Mouse (Mus musculus) CH12.LX (cell line): Measurements from ENCODE around the gene Gdf1. TPM values are rescaled to one million over a fixed set of nuclear protein-coding genes. Genes with fewer than 3 reads are reported as not detected.

Source experiments
- DNase-seq: peaks from one replicate; pipeline ENCODE4 v3.0.0-alpha.2; 2013; ENCODE audit errors: extremely low read depth
- H3K27ac ChIP-seq: 2 replicates; pipeline ENCODE4 v1.5.1; 2012; ENCODE audit warnings: low read depth, mild to moderate bottlenecking, control low read depth, moderate library complexity; ENCODE audit not compliant: insufficient read depth
- H3K27me3 ChIP-seq: replicated peaks from 2 replicates; pipeline ENCODE3; 2012; ENCODE audit warnings: inconsistent platforms
- H3K36me3 ChIP-seq, 2 experiments: replicated peaks in 1 of 2; 2 replicates each; pipeline versions ENCODE3 to v1.6.1; 2012; ENCODE audit warnings: inconsistent platforms in 1 of 2, low read length in 1 of 2, mild to moderate bottlenecking in 1 of 2, mixed read lengths in 1 of 2, moderate library complexity in 1 of 2; ENCODE audit not compliant: control insufficient read depth in 1 of 2, insufficient read depth in 1 of 2
- H3K4me1 ChIP-seq, 2 experiments: 2 replicates each; pipeline ENCODE4 v1.6.1; 2012; ENCODE audit warnings: inconsistent platforms in 1 of 2, moderate library complexity in 1 of 2; ENCODE audit not compliant: insufficient read depth in 2 of 2, control insufficient read depth in 1 of 2
- H3K4me2 ChIP-seq: 2 replicates; pipeline ENCODE4 v1.6.1; 2012; ENCODE audit warnings: low read depth, mild to moderate bottlenecking, control low read depth; ENCODE audit not compliant: poor library complexity, insufficient read depth, severe bottlenecking
- H3K4me3 ChIP-seq, 3 experiments: fragments of 150-350 bp in 1 of 3; sonication (generic) in 1 of 3; replicated peaks in 1 of 3; 2 replicates each; pipeline versions ENCODE3 to v1.5.1; 2011 to 2012; ENCODE audit warnings: low read depth in 2 of 3, low read length in 2 of 3, mild to moderate bottlenecking in 2 of 3, moderate library complexity in 2 of 3, control low read depth in 1 of 3, improper control_type of control experiment in 1 of 3, inconsistent platforms in 1 of 3, mixed read lengths in 1 of 3; ENCODE audit not compliant: poor library complexity in 1 of 3
- H3K79me2 ChIP-seq: replicated peaks from 2 replicates; pipeline ENCODE4 v1.6.1; 2012; ENCODE audit warnings: mild to moderate bottlenecking, moderate library complexity; ENCODE audit not compliant: control insufficient read depth, poor library complexity, insufficient read depth, severe bottlenecking; ENCODE audit errors: extremely low read depth
- H3K9ac ChIP-seq: 2 replicates; pipeline ENCODE4 v1.6.1; 2012; ENCODE audit warnings: low read depth, mild to moderate bottlenecking, control low read depth, moderate library complexity; ENCODE audit not compliant: insufficient read depth
- H3K9me3 ChIP-seq: replicated peaks from 2 replicates; pipeline ENCODE3; 2012; ENCODE audit warnings: low read length, inconsistent platforms, mixed read lengths
- BHLHE40 ChIP-seq: IDR thresholded peaks from 2 replicates; pipeline ENCODE4 v1.6.1; 2011; ENCODE audit warnings: mild to moderate bottlenecking, low read depth, low read length, improper control_type of control experiment
- CHD1 ChIP-seq: IDR thresholded peaks from 2 replicates; pipeline ENCODE4 v1.6.1; 2012; ENCODE audit warnings: low read depth, low read length, improper control_type of control experiment, inconsistent platforms
- CTCF ChIP-seq, 2 experiments: IDR thresholded peaks in 1 of 2; conservative IDR thresholded peaks in 1 of 2; 2 replicates each; pipeline ENCODE4 v1.5.1; 2011 to 2012; ENCODE audit warnings: low read depth in 2 of 2, low read length in 2 of 2, improper control_type of control experiment in 1 of 2, inconsistent platforms in 1 of 2, mild to moderate bottlenecking in 1 of 2, moderate library complexity in 1 of 2
- ETS1 ChIP-seq: conservative IDR thresholded peaks from 2 replicates; pipeline ENCODE4 v1.6.1; 2012; ENCODE audit warnings: low read depth, mild to moderate bottlenecking, inconsistent platforms, low read length, improper control_type of control experiment, moderate library complexity
- GABPA ChIP-seq: IDR thresholded peaks from 2 replicates; pipeline ENCODE4 v1.6.1; 2012; ENCODE audit warnings: low read depth, low read length, improper control_type of control experiment, inconsistent platforms; ENCODE audit not compliant: insufficient replicate concordance
- IRF4 ChIP-seq: IDR thresholded peaks from 2 replicates; pipeline ENCODE4 v1.6.1; 2014; ENCODE audit warnings: low read depth, mild to moderate bottlenecking, inconsistent platforms, low read length, improper control_type of control experiment
- MAZ ChIP-seq: IDR thresholded peaks from 2 replicates; pipeline ENCODE4 v1.6.1; 2012; ENCODE audit warnings: low read depth, mild to moderate bottlenecking, inconsistent platforms, low read length, improper control_type of control experiment, moderate library complexity
- MXI1 ChIP-seq: IDR thresholded peaks from 2 replicates; pipeline ENCODE4 v1.6.1; 2011; ENCODE audit warnings: mild to moderate bottlenecking, low read depth, low read length, improper control_type of control experiment
- PAX5 ChIP-seq: IDR thresholded peaks from 2 replicates; pipeline ENCODE4 v1.6.1; 2012; ENCODE audit warnings: low read length, inconsistent platforms, mixed read lengths
- POLR2AphosphoS2 ChIP-seq: IDR thresholded peaks from 2 replicates; pipeline ENCODE4 v1.6.1; 2011; ENCODE audit warnings: low read depth, low read length, improper control_type of control experiment
- RAD21 ChIP-seq: IDR thresholded peaks from 2 replicates; pipeline ENCODE4 v1.6.1; 2011; ENCODE audit warnings: low read depth, mild to moderate bottlenecking, low read length, improper control_type of control experiment, moderate library complexity
- SIN3A ChIP-seq: IDR thresholded peaks from 2 replicates; pipeline ENCODE4 v1.6.1; 2012; ENCODE audit warnings: low read length, improper control_type of control experiment, inconsistent platforms
- SMC3 ChIP-seq: IDR thresholded peaks from 2 replicates; pipeline ENCODE4 v1.6.1; 2011; ENCODE audit warnings: low read depth, low read length, improper control_type of control experiment
- TBP ChIP-seq: conservative IDR thresholded peaks from 2 replicates; pipeline ENCODE4 v1.6.1; 2011; ENCODE audit warnings: low read depth, low read length, improper control_type of control experiment
- TCF12 ChIP-seq: IDR thresholded peaks from 2 replicates; pipeline ENCODE4 v1.6.1; 2014; ENCODE audit warnings: low read depth, mild to moderate bottlenecking, inconsistent platforms, low read length, improper control_type of control experiment
- UBTF ChIP-seq: IDR thresholded peaks from 2 replicates; pipeline ENCODE4 v1.6.1; 2012; ENCODE audit warnings: low read depth, mild to moderate bottlenecking, inconsistent platforms, low read length, improper control_type of control experiment, moderate library complexity
- dilution Hi-C: fragments of 300-500 bp; cut with MboI; formaldehyde crosslinking; loops from 2 replicates; pipeline ENCODE4 v1.14.3; 2020; ENCODE audit warnings: low sequenced_read_pairs; ENCODE audit not compliant: extremely low pct_unique_long_range_greater_than_20kb, extremely low pct_ligation_motif_present
- in situ Hi-C: fragments of 300-500 bp; cut with MboI; formaldehyde crosslinking; loops from 3 replicates; pipeline ENCODE4 v1.14.3; 2019; ENCODE audit warnings: low sequenced_read_pairs, low pct_ligation_motif_present, low pct_unique_long_range_greater_than_20kb, mixed read lengths
- polyA plus RNA-seq: library from polyadenylated mRNA; unstranded; fragments of >175 nt; gene quantifications from 2 replicates; pipeline ENCODE4 v1.2.1, GENCODE M21; 2012; ENCODE audit warnings: low read depth; ENCODE audit not compliant: insufficient read length
- total RNA-seq, 2 experiments: library from RNA; depleted of rRNA; stranded (reverse); fragments of 300-350 nt in 1 of 2; fragments of >200 nt in 1 of 2; gene quantifications; 2 replicates each; pipeline ENCODE4 v1.2.3; 2012 to 2014

Gene Gdf1
- total and polyA plus RNA-seq, 3 experiments = 0.17 TPM; not detected in 2

- in situ Hi-C loops (no loop called here), dilution Hi-C loops (no loop called here)
- H3K36me3 ChIP-seq = peaks cover 72 to 95% of the 10 kb centered on the region in 2 experiments
- TF ChIP-seq MAZ = no peak
- TF ChIP-seq GABPA = no peak
- no peak for TF ChIP-seq MXI1
- TF ChIP-seq BHLHE40 = no peak
- H3K4me1 ChIP-seq = peaks cover 8 to 23% of the 10 kb centered on the region in 2 experiments
- H3K79me2 ChIP-seq = peaks cover 44% of the 10 kb centered on the region
- H3K27ac ChIP-seq = no peak overlapping the region
- H3K4me3 ChIP-seq = no peak overlapping the region
- no peak overlapping the region for H3K9ac ChIP-seq
- no peaks in the 10 kb centered on the region for H3K27me3 ChIP-seq
- H3K4me2 ChIP-seq = no peak overlapping the region
- DNase-seq = no peak
- no peaks in the 10 kb centered on the region for H3K9me3 ChIP-seq
Observed at GRCm38 (mm10) chr8:70343076-70343475, 13.5 kb downstream of the Gdf1 start.

- Histone ChIP-seq H3K36me3 (peaks cover 71 to 95% of the 10 kb centered on the region in 2 experiments), H3K27me3 (no peaks in the 10 kb centered on the region), H3K4me3 (no peak overlapping the region), H3K27ac (no peak overlapping the region), H3K4me2 (no peak overlapping the region), H3K9ac (no peak overlapping the region), H3K79me2 (peaks cover 50% of the 10 kb centered on the region), H3K9me3 (no peaks in the 10 kb centered on the region), H3K4me1 (peaks cover 14 to 29% of the 10 kb centered on the region in 2 experiments)
- TF ChIP-seq BHLHE40 = no peak
- peak in 1 of 2 experiments; percentile 65; a peak in 2 of 4 replicates for TF ChIP-seq CTCF (conservative IDR thresholded peaks at IDR 0.05 in 1 of 2, IDR thresholded peaks at IDR 0.05 in 1 of 2; ENCODE audit: low read depth in 2 of 2, low read length in 2 of 2)
- peak; percentile 55 for TF ChIP-seq RAD21
- no peak for TF ChIP-seq UBTF
- TF ChIP-seq SMC3 = peak; percentile 35; the same call in 1 of the 2 replicates
- TF ChIP-seq MAZ = no peak
- TF ChIP-seq PAX5 = no peak
- in situ Hi-C loops (no loop called here), dilution Hi-C loops (no loop called here)
- peak; percentile 35 for DNase-seq
Observed at GRCm38 (mm10) chr8:70343696-70344095, 14.1 kb downstream of the Gdf1 start.

GRCm38 (mm10) chr8:70344279-70344678 is 14.7 kb downstream of the Gdf1 start:
- dilution Hi-C loops = no loop called here
- no peak overlapping the region for H3K27ac ChIP-seq
- H3K36me3 ChIP-seq = peaks cover 71 to 95% of the 10 kb centered on the region in 2 experiments

More at GRCm38 (mm10) chr8:70344279-70344678, 14.7 kb downstream of the Gdf1 start:
- no peak for DNase-seq
- TF ChIP-seq CTCF (conservative IDR thresholded peaks at IDR 0.05 in 1 of 2, IDR thresholded peaks at IDR 0.05 in 1 of 2; ENCODE audit: low read depth in 2 of 2, low read length in 2 of 2) (no peak), BHLHE40 (no peak), SIN3A (no peak), SMC3 (no peak), POLR2AphosphoS2 (no peak), IRF4 (no peak), CHD1 (no peak), TBP (no peak), ETS1 (no peak), TCF12 (no peak)
- no peaks in the 10 kb centered on the region for H3K9me3 ChIP-seq
- no peaks in the 10 kb centered on the region for H3K27me3 ChIP-seq
- no peak overlapping the region for H3K4me3 ChIP-seq
- H3K9ac ChIP-seq = no peak overlapping the region
- H3K4me1 ChIP-seq = peaks cover 19 to 35% of the 10 kb centered on the region in 2 experiments
- in situ Hi-C loops = no loop called here
- H3K79me2 ChIP-seq = peaks cover 56% of the 10 kb centered on the region
- no peak overlapping the region for H3K4me2 ChIP-seq
